Comparison of ENCODE assay signal across 19 mouse cellular contexts in genomic region chr17:44742246-44742645, GRCm38 (mm10).
"Had no signal": no experiment of that assay in that cellular context is flagged by ENCODE, and none has a peak within 500 bp of the region (broad histone marks: within the 10 kb centered on the region; RNA-seq: fewer than 3 reads in every experiment).

No protein-coding gene starts in this region.

- H3K9ac ChIP-seq: lung, embryonic 14.5 days; midbrain, embryonic 12.5 days; neural tube, embryonic 13.5 days; neural tube, embryonic 15.5 days had no signal

- ATAC-seq: midbrain, embryonic 16.5 days had no signal

- H3K4me2 ChIP-seq: lung, embryonic 14.5 days; midbrain, embryonic 12.5 days; neural tube, embryonic 13.5 days; neural tube, embryonic 15.5 days had no signal

- H3K9me3 ChIP-seq: midbrain, embryonic 10.5 days; midbrain, embryonic 12.5 days; neural tube, embryonic 13.5 days; neural tube, embryonic 15.5 days had no signal

- H3K36me3 ChIP-seq: midbrain, embryonic 10.5 days; midbrain, embryonic 12.5 days; neural tube, embryonic 13.5 days; neural tube, embryonic 15.5 days had no signal

- H3K4me3 ChIP-seq: midbrain, embryonic 10.5 days; midbrain, embryonic 12.5 days; myocyte; neural tube, embryonic 13.5 days; neural tube, embryonic 15.5 days had no signal

- H3K27ac ChIP-seq: midbrain, embryonic 10.5 days; midbrain, embryonic 12.5 days; neural tube, embryonic 13.5 days; neural tube, embryonic 15.5 days had no signal

- DNase-seq: lung, adult 18-20 months; lung, embryonic 14.5 days; lung, postnatal 14 days; lung, postnatal 4 days; midbrain, embryonic 14.5 days; retina, postnatal 1 day; right cerebral cortex, adult 18-20 months; right cerebral cortex, postnatal 25 days; right cerebral cortex, postnatal 4 days; spleen, adult 18-20 months; thymus, adult 2 months; thymus, postnatal 25 days; thymus, postnatal 4 days had no signal
